Mouse (Mus musculus) hindbrain, embryonic 12.5 days (tissue): ENCODE results near the gene Tmed2. TPM values are rescaled to one million over a fixed set of nuclear protein-coding genes. Genes with fewer than 3 reads are reported as not detected.

Experiments
- ATAC-seq: fragments of 200-750 bp; cut with Nextera tagmentation; 2 replicates; pipeline ENCODE4 v1.8.0; 2017; ENCODE audit warnings: moderate TSS enrichment; ENCODE audit not compliant: low FRiP score
- H3K27ac ChIP-seq: fragments of 300-500 bp; sonication (generic); 2 replicates; pipeline ENCODE4 v1.5.1; 2016; ENCODE audit warnings: mild to moderate bottlenecking
- H3K27me3 ChIP-seq: fragments of 300-500 bp; sonication (generic); 2 replicates; pipeline ENCODE4 v1.6.1; 2016; ENCODE audit warnings: mild to moderate bottlenecking
- H3K36me3 ChIP-seq: fragments of 300-500 bp; sonication (generic); 2 replicates; pipeline ENCODE4 v1.6.1; 2016; ENCODE audit warnings: mild to moderate bottlenecking
- H3K4me1 ChIP-seq: fragments of 300-500 bp; sonication (generic); 2 replicates; pipeline ENCODE4 v1.6.1; 2016
- H3K4me2 ChIP-seq: fragments of 300-500 bp; sonication (generic); replicated peaks from 2 replicates; pipeline ENCODE4 v1.6.1; 2016; ENCODE audit warnings: mild to moderate bottlenecking
- H3K4me3 ChIP-seq: fragments of 300-500 bp; sonication (generic); 2 replicates; pipeline ENCODE4 v1.5.1; 2016; ENCODE audit warnings: mild to moderate bottlenecking
- H3K9ac ChIP-seq: fragments of 300-500 bp; sonication (generic); 2 replicates; pipeline ENCODE4 v1.6.1; 2016; ENCODE audit warnings: mild to moderate bottlenecking, moderate library complexity
- H3K9me3 ChIP-seq: fragments of 300-500 bp; sonication (generic); replicated peaks from 2 replicates; pipeline ENCODE4 v1.6.1; 2016; ENCODE audit warnings: mild to moderate bottlenecking
- WGBS: fragments of 180-500 bp; shearing (Covaris S2); methylation state at CpG from one replicate; pipeline ENCODE4 v1.1.7; 2016; 5-methylcytosine and 5-hydroxymethylcytosine counted together
- polyA plus RNA-seq: library from polyadenylated mRNA; unstranded; fragments of >200 nt; fragmentation: Nextera tagmentation; extraction: Ambion mirVana; gene quantifications from 2 replicates; pipeline ENCODE4 v1.2.1, GENCODE M21; 2016

Tmed2 gene
- polyA plus RNA-seq, 1 experiment from 2014 or later, result 418 TPM

DNA sequence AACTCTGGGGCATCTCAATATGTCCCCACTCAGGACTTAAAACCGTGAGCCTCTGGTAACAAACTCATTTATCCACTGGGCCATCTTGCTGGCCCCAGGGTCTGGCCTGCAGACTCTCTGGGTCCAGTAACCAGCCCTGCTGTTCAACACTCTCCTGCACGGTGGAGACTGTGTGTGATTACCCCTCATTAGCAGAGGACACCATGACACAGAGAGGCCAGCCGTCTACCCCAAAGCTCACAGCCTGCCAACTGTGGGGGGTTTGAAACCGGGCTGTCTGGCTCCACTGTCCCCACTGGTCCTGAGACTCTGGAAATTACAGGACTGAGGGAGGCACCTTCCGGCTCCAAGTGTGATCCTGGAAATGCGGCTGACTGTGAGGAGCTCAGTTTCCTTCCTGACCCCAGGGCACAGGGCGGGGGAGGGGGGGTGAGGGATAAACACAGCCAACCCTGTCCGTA, 11.3 kb upstream of the Tmed2 start:
- no peak overlapping the region for H3K27ac ChIP-seq
- 30% methylated on average over 8 of the region's 8 CpGs for WGBS

DNA sequence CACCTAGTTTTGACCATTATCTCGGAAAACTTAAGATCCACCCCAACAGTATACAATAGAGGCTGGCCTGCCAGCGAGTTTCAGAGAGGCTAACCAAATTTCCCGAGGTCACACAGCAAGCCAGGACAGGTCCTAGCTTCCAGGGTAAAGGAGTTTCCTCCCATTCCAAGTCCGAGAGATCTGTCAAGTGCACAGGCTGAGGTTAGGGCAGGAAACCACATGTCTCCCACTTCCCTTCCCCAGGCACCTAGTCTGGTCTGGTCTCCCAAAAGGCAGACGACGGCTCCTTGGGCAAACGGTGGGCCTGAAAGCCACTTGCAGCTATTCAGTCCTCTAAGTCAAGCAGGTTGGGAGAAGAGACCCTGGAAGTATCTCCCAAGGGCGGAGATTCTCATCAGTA, 10.8 kb upstream of the Tmed2 start:
- Histone ChIP-seq H3K27ac (no peak overlapping the region), H3K36me3 (no peaks in the 10 kb centered on the region), H3K27me3 (no peaks in the 10 kb centered on the region), H3K4me3 (peak overlapping the region; percentile 81), H3K4me1 (peaks cover 38% of the 10 kb centered on the region), H3K4me2 (peak overlapping the region; percentile 73), H3K9ac (peak overlapping the region; percentile 75; the same call in 1 of the 2 replicates), H3K9me3 (no peaks in the 10 kb centered on the region)
- WGBS, result 58% methylated on average over 8 of the region's 8 CpGs
- ATAC-seq, result no peak

More for the DNA sequence above, 11.3 kb upstream of the Tmed2 start:
- Histone ChIP-seq H3K27me3 (no peaks in the 10 kb centered on the region), H3K36me3 (no peaks in the 10 kb centered on the region), H3K9ac (peak overlapping the region; percentile 53; the same call in 1 of the 2 replicates), H3K4me3 (peak overlapping the region; percentile 81), H3K4me1 (peaks cover 38% of the 10 kb centered on the region), H3K4me2 (peak overlapping the region; percentile 73), H3K9me3 (no peaks in the 10 kb centered on the region)
- no peak for ATAC-seq

DNA sequence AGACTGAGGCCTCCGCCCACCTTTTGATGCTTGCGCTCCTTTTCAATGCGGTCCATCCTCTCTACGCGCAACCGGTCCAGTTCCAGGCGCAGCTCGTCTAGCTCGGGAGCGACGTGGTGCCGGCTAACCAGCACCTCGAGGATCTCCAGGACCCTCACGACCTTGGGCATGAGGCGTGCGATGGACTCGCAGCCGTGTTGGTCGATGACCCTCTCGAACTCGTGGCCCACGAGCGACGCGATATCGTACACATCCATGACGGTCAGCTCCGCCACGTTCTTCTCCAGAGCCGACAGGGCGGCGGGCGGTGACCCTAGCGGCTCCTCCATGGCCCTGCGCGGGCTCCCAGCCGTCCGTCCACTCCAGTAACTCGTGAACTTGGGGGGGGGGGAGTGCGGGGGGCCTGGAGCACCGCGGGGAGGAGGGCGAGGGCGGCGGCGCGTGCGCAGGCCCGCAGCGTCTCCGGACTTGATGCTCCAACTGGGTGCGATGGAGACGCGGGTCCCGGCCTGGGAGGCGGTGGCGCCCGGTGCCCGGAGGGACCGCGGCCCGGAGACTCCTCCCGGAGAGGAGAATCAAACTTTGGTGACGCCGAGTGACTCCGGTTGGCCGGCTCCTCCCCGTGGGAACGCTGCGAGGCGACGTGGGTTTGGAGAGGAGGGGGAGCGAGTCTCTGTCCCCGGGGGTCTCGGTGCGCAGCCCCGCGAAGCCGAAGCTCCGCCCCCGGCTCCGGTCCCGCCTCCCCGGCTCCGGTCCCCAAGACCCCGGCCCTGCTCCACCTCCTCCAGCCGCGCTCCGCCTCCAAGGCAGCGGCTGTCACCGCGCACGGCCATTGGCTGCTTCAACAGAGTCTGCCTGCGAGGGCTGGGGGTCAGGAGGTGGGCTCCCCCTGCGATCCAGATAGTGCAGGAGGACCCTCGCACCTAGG, 9.6 kb upstream of the Tmed2 start, which contains the start of gene Rilpl1:
Gene Rilpl1, minus strand, starts transcription at position 737 of the 928 bp plus-strand sequence.
- H3K27me3 ChIP-seq, result 0 out of 2 replicates have a peak, but pooled peaks cover 2% of the 10 kb centered on the region
- WGBS, result under 1% methylated on average over 94 of the region's 96 CpGs
- H3K36me3 ChIP-seq, result no peaks in the 10 kb centered on the region
- peak within 1 kb of the TSS; percentile 73 for H3K4me2 ChIP-seq
- peak within 1 kb of the TSS; percentile 85 for H3K27ac ChIP-seq
- H3K4me1 ChIP-seq, result peaks cover 38% of the 10 kb centered on the region
- peak within 1 kb of the TSS; percentile 75 for H3K9ac ChIP-seq
- ATAC-seq, result peak; percentile 91
- H3K9me3 ChIP-seq, result no peaks in the 10 kb centered on the region
- H3K4me3 ChIP-seq, result peak within 1 kb of the TSS; percentile 81

DNA sequence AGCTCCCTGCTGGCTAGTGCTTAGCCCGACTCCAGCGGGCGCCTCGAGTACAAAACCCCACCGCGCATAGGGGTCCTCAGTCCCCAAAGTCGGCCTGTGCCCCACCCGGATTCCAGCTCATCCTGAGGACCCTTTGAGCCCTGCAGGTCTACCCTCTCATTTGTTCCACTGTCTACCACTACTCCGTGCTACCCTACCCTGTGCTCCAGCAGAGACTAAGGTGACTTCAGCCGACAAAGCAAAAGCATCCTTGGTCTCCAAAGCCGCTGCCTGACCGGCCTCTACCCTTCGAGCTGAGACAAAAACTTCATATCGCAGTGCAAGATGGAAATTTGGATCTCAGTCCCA, 8.9 kb upstream of the Tmed2 start:
- peak overlapping the region; percentile 73 for H3K4me2 ChIP-seq
- H3K27ac ChIP-seq, result peak overlapping the region; percentile 85
- peak overlapping the region; percentile 75 for H3K9ac ChIP-seq
- no peaks in the 10 kb centered on the region for H3K36me3 ChIP-seq
- 0 out of 2 replicates have a peak, but pooled peaks cover 3% of the 10 kb centered on the region for H3K27me3 ChIP-seq
- peaks cover 38% of the 10 kb centered on the region for H3K4me1 ChIP-seq
- peak; percentile 51; the same call in 1 of the 2 replicates for ATAC-seq
- peak overlapping the region; percentile 81 for H3K4me3 ChIP-seq
- no peaks in the 10 kb centered on the region for H3K9me3 ChIP-seq
- 9% methylated on average over 14 of the region's 14 CpGs for WGBS

DNA sequence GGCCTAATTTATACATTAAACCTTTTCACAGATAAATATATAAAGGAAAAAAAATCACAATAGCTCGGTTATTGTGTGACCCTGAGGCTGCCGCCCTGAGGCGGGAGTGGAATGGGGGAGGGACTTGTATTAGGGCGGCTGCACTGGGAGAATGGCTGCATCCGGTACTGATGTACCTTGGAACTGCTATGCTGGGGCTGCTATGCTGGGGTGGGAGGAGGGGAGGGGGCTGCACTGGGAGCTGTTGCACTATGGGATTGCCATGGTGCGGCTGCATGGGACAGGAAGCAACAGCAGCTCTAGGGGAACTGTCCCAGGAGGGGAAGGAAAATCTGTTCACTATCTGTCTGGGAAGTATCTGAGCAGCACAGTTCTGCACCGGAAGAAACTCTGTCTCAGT, 8.0 kb upstream of the Tmed2 start:
- ATAC-seq, result no peak
- Histone ChIP-seq H3K27ac (no peak overlapping the region), H3K9ac (no peak overlapping the region), H3K36me3 (no peaks in the 10 kb centered on the region), H3K9me3 (no peaks in the 10 kb centered on the region), H3K4me2 (no peak overlapping the region), H3K4me3 (no peak overlapping the region), H3K27me3 (0 out of 2 replicates have a peak, but pooled peaks cover 9% of the 10 kb centered on the region), H3K4me1 (peaks cover 38% of the 10 kb centered on the region)
- WGBS, result 36% methylated on average over 7 of the region's 7 CpGs

DNA sequence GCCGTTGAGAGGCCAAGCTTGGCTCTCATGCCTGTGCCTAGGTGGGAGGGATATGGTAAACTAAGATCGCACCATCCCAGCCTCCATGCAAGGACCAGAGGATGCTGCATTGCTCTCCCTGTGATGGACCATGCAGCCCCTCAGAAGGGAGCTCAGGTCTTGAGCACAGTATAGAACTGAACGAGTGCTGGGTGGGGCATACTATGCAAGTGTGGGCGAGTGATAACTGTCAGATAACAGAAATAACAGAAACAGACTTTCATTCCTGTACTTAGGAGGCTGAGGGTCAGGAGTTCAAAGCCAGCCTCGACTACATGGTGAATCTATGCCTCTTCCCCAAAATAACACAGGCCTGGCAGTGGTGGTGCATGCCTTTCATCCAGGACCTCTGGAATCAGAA, 5.5 kb upstream of the Tmed2 start:
- H3K27me3 ChIP-seq, result 0 out of 2 replicates have a peak, but pooled peaks cover 9% of the 10 kb centered on the region
- H3K27ac ChIP-seq, result no peak overlapping the region
- no peak for ATAC-seq
- H3K4me3 ChIP-seq, result no peak overlapping the region
- no peak overlapping the region for H3K9ac ChIP-seq
- H3K9me3 ChIP-seq, result no peaks in the 10 kb centered on the region
- no peaks in the 10 kb centered on the region for H3K36me3 ChIP-seq
- no peak overlapping the region for H3K4me2 ChIP-seq
- peaks cover 18% of the 10 kb centered on the region for H3K4me1 ChIP-seq
- WGBS, result 67% methylated on average over 5 of the region's 5 CpGs

DNA sequence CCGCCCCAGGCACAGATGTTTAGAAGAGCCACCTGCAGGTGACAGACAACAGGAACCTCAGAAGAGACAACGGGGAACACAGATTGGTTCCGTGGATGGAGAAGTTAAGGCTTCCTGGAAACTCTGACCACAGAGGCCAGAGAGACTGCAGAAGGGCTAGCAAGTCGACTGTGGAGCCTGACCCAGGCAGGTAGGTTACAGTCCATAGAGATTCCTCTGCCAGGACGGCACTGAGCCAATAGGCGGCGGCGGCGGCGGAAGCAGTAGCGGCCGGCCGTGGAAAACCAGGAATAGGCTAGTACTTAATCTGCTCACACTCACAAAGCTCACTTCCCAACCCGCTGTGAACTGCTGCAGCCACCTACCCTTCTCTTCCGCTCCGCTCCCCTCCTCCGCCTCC, 3.7 kb upstream of the Tmed2 start:
- Histone ChIP-seq H3K4me1 (peaks cover 8% of the 10 kb centered on the region), H3K9ac (peak overlapping the region; percentile 49; the same call in 1 of the 2 replicates), H3K4me3 (peak overlapping the region; percentile 7; the same call in 1 of the 2 replicates), H3K9me3 (no peaks in the 10 kb centered on the region), H3K4me2 (peak overlapping the region; percentile 27), H3K36me3 (no peaks in the 10 kb centered on the region), H3K27ac (peak overlapping the region; percentile 12; the same call in 1 of the 2 replicates), H3K27me3 (0 out of 2 replicates have a peak, but pooled peaks cover 9% of the 10 kb centered on the region)
- ATAC-seq, result no peak
- WGBS, result 8% methylated on average over 17 of the region's 17 CpGs

DNA sequence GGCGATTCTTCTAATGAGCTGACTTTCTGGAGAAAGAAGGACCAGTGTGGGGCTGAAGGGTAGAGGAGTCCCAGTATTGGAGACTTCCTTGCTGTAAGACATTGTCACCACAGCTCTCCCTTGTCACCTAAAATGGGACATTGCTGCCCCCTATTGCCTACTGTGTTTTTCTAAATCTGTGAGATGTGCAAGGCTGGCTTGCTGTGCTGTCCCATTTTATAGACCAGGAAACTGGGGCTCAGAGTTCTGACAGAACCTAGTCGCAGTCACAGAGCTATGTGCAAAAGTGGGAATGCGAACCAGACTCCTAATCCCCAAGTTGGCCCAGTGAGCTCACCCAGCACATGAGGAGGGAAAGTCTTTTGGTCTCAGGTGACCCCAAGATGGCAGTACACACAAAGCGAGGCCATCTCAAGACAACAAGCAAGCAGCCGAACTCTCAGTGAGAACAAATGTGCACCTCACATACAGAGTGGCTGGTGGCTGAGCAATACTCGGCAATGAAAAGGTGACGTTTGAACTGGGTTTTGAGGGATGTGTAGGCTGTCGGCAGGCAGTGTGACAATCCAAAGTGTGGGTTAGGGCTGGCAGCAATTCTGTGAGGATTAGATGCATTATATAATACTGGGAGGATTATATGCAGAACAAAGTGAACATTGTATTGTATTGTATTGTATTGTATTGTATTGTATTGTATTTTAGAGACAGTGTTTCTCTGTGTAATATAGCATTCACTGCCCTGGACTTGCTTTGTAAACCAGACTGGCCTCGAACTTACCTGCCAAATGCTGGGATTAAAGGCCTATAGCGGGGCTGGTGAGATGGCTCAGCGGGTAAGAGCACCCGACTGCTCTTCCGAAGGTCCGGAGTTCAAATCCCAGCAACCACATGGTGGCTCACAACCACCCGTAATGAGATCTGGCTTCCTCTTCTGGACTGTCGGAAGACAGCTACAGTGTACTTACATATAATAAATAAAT, 1.4 kb upstream of the Tmed2 start:
- no peak overlapping the region for H3K4me2 ChIP-seq
- H3K36me3 ChIP-seq, result peaks cover 6% of the 10 kb centered on the region; the same call in 1 of the 2 replicates
- H3K9ac ChIP-seq, result no peak overlapping the region
- no peaks in the 10 kb centered on the region for H3K9me3 ChIP-seq
- ATAC-seq, result no peak
- 0 out of 2 replicates have a peak, but pooled peaks cover 9% of the 10 kb centered on the region for H3K27me3 ChIP-seq
- no peak overlapping the region for H3K4me3 ChIP-seq
- 77% methylated on average over 15 of the region's 16 CpGs for WGBS
- peaks cover 11% of the 10 kb centered on the region for H3K4me1 ChIP-seq
- H3K27ac ChIP-seq, result no peak overlapping the region

DNA sequence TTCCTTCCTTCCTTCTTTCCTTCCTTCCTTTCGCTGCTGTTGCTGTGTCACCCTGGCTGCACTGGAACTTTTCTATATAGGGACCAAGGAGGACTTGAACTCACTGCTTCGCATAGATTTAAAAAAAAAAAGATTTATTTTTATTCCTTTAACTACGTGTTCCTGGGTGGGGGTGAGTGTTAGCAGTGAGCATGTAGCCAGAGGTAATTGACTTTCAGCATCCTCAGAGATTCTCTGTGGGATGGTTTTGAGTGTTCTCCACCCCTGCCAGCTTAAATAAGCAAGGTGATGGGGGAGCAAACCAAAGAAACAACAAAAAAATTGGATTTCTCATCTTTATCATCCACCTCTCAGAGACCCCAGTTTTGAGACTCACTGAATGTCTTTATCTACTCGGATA, 590 bp upstream of the Tmed2 start:
- H3K4me1 ChIP-seq, result peaks cover 11% of the 10 kb centered on the region
- H3K27ac ChIP-seq, result peak overlapping the region; percentile 73
- no peaks in the 10 kb centered on the region for H3K9me3 ChIP-seq
- peaks cover 14% of the 10 kb centered on the region for H3K36me3 ChIP-seq
- WGBS, result 80% methylated on average over 4 of the region's 4 CpGs
- H3K9ac ChIP-seq, result no peak overlapping the region
- H3K27me3 ChIP-seq, result 0 out of 2 replicates have a peak, but pooled peaks cover 9% of the 10 kb centered on the region
- H3K4me3 ChIP-seq, result peak overlapping the region; percentile 97; the same call in 1 of the 2 replicates
- peak overlapping the region; percentile 42 for H3K4me2 ChIP-seq
- ATAC-seq, result no peak

DNA sequence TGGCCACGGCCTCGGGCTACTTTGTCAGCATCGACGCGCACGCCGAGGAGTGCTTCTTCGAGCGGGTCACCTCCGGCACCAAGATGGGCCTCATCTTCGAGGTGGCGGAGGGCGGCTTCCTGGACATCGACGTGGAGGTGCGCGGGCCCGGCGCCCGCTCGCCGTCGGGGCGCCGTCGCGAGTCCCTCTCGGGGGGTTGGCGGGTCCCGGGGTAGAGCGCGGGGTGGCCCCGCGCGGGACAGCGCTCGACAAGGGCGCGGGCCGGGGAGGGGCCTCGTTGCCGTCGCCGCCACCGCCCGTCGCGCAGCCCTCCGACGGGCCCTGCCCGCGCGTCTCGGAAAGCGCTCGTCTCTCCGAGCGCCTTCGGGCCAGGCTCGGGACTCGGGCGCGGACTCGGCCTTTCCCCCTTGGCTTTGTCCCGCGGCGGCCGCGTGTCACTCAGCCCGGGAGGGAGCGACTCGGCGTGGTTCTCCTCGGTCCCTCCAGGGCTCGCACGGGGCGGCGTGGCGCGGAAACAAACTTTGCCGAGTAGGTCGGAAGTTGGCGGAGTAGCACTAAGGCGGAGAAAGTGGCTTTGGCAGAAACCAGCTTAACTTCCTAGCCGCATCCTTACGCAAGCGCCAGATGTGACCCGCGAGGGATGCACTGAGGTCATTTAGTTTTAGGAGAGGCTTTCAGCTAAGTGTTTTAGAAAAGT, 558 bp downstream of the Tmed2 start:
- H3K36me3 ChIP-seq, result peaks cover 26% of the 10 kb centered on the region
- ATAC-seq, result peak; percentile 75
- H3K4me1 ChIP-seq, result peaks cover 11% of the 10 kb centered on the region
- under 1% methylated on average over 81 of the region's 89 CpGs for WGBS
- H3K27me3 ChIP-seq, result 0 out of 2 replicates have a peak, but pooled peaks cover 7% of the 10 kb centered on the region
- H3K4me3 ChIP-seq, result peak overlapping the region; percentile 97
- H3K27ac ChIP-seq, result peak overlapping the region; percentile 84
- peak overlapping the region; percentile 83 for H3K4me2 ChIP-seq
- H3K9me3 ChIP-seq, result no peaks in the 10 kb centered on the region
- peak overlapping the region; percentile 95 for H3K9ac ChIP-seq

DNA sequence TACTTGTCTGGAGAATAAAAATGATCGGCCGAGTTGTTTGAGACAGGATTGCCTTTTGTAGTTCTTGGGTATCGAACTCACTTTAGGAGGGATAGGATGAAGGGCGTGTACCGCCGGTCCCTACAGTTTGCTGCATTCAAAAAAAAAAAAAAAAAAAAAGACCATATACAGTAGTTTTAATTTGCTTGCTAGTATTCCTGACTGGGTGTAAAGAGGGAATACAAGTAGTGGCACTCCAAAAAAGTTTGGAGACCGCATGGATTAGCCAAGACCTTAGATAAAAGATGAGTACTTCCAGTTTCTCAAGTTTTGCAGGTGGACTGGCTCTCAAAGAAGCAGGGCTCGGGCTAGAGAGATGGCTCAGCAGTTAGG, 1.1 kb downstream of the Tmed2 start:
- peak overlapping the region; percentile 95 for H3K9ac ChIP-seq
- WGBS, result 13% methylated on average over 8 of the region's 8 CpGs
- H3K27ac ChIP-seq, result no peak overlapping the region; the same call in 1 of the 2 replicates
- 0 out of 2 replicates have a peak, but pooled peaks cover 6% of the 10 kb centered on the region for H3K27me3 ChIP-seq
- peaks cover 31% of the 10 kb centered on the region for H3K36me3 ChIP-seq
- H3K9me3 ChIP-seq, result no peaks in the 10 kb centered on the region
- peak overlapping the region; percentile 83 for H3K4me2 ChIP-seq
- H3K4me3 ChIP-seq, result peak overlapping the region; percentile 97
- peaks cover 11% of the 10 kb centered on the region for H3K4me1 ChIP-seq
- no peak for ATAC-seq
